Comparison of ENCODE assay signal across 19 mouse cellular contexts in the genomic region with DNA sequence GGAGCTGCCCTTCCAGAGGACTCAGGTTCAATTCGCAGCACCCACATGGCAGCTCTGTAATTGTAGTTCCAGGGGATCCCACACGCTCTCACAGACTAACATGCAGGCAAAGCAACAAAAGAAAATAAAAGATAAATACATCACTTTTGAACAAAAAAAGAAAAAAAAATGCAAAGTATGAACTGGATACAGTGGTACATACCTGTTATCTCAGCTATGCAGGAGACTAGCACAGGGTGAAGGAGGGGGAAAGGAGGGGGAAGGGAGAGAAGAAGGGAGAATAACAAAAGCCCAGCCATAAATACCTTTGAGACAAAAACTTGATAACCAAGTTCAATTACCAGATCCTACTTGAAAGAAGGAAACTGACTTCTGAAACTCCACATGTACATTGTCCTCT.
"Had no signal": no experiment of that assay in that cellular context is flagged by ENCODE, and none has a peak within 500 bp of the region (broad histone marks: within the 10 kb centered on the region; RNA-seq: fewer than 3 reads in every experiment).

No protein-coding gene starts in this region.

- H3K9me3 ChIP-seq: midbrain, embryonic 10.5 days; midbrain, embryonic 12.5 days; neural tube, embryonic 13.5 days; neural tube, embryonic 15.5 days had no signal

- H3K9ac ChIP-seq: lung, embryonic 14.5 days; midbrain, embryonic 12.5 days; neural tube, embryonic 13.5 days; neural tube, embryonic 15.5 days had no signal

- H3K4me1 ChIP-seq: midbrain, embryonic 10.5 days; midbrain, embryonic 12.5 days; neural tube, embryonic 15.5 days had no signal

- H3K4me2 ChIP-seq: lung, embryonic 14.5 days; midbrain, embryonic 12.5 days; neural tube, embryonic 13.5 days; neural tube, embryonic 15.5 days had no signal

- H3K4me3 ChIP-seq: midbrain, embryonic 10.5 days; midbrain, embryonic 12.5 days; myocyte; neural tube, embryonic 13.5 days; neural tube, embryonic 15.5 days had no signal

- ATAC-seq: midbrain, embryonic 16.5 days had no signal

- DNase-seq: lung, adult 18-20 months; lung, embryonic 14.5 days; lung, postnatal 10 days; lung, postnatal 4 days; midbrain, embryonic 14.5 days; retina, postnatal 1 day; right cerebral cortex, adult 18-20 months; right cerebral cortex, postnatal 25 days; right cerebral cortex, postnatal 4 days; spleen, adult 18-20 months; thymus, adult 18-20 months; thymus, postnatal 14 days; thymus, postnatal 36 days had no signal

- H3K27me3 ChIP-seq: midbrain, embryonic 12.5 days; neural tube, embryonic 13.5 days; neural tube, embryonic 15.5 days had no signal

- H3K27ac ChIP-seq: midbrain, embryonic 10.5 days; midbrain, embryonic 12.5 days; neural tube, embryonic 13.5 days; neural tube, embryonic 15.5 days had no signal

- H3K36me3 ChIP-seq: midbrain, embryonic 12.5 days; neural tube, embryonic 15.5 days had no signal
